Mouse (Mus musculus): ENCODE measurements around the gene Qpct.

- no peak for TF ChIP-seq CTCF (conservative IDR thresholded peaks at IDR 0.05; ENCODE audit: low read length)
- no peak for TF ChIP-seq NANOG (IDR thresholded peaks at IDR 0.05; ENCODE audit: borderline replicate concordance, low read length)
- TF ChIP-seq POU5F1 (IDR thresholded peaks at IDR 0.05; ENCODE audit: borderline replicate concordance, low read length) = no peak
Observed at GRCm38 (mm10) chr17:79108238-79108637, 56.5 kb downstream of the Qpct start.

All from E14TG2a.4 (cell line).